Mouse (Mus musculus) G1E (cell line): ENCODE measurements around the gene Usp36. TPM values are rescaled to one million over a fixed set of nuclear protein-coding genes. Genes with fewer than 3 reads are reported as not detected.

Experiments
- ATAC-seq: 2 replicates; pipeline ENCODE4 v1.8.0; 2016; ENCODE audit warnings: mild to moderate bottlenecking; ENCODE audit not compliant: insufficient number of reproducible peaks, poor library complexity, low FRiP score, severe bottlenecking; ENCODE audit errors: extremely low read depth
- DNase-seq: peaks from one replicate; pipeline ENCODE4 v3.0.0; 2012; ENCODE audit warnings: low spot score
- H3K27me3 ChIP-seq: 2 replicates; pipeline ENCODE4 v1.6.1; 2012; ENCODE audit warnings: mild to moderate bottlenecking, low read length, inconsistent platforms; ENCODE audit not compliant: insufficient read depth
- H3K36me3 ChIP-seq: replicated peaks from 2 replicates; pipeline ENCODE3; 2012; ENCODE audit warnings: mild to moderate bottlenecking, inconsistent platforms
- H3K4me1 ChIP-seq: 2 replicates; pipeline ENCODE4 v1.6.1; 2012; ENCODE audit warnings: low read depth, low read length, inconsistent platforms, mixed read lengths; ENCODE audit not compliant: insufficient read depth
- H3K4me3 ChIP-seq: 2 replicates; pipeline ENCODE4 v1.5.1; 2012; ENCODE audit warnings: low read depth, mild to moderate bottlenecking, inconsistent platforms, low read length, moderate library complexity, mixed read lengths
- H3K9me3 ChIP-seq: replicated peaks from 2 replicates; pipeline ENCODE4 v1.6.1; 2012; ENCODE audit warnings: inconsistent platforms
- CTCF ChIP-seq: IDR thresholded peaks from 2 replicates; pipeline ENCODE4 v1.5.1; 2012; ENCODE audit warnings: low read depth, low read length, inconsistent platforms, mixed read lengths
- GATA1 ChIP-seq: IDR thresholded peaks from 2 replicates; pipeline ENCODE4 v1.6.1; 2012; ENCODE audit warnings: borderline replicate concordance, low read length, inconsistent platforms, mixed read lengths
- GATA2 ChIP-seq: IDR thresholded peaks from 2 replicates; pipeline ENCODE4 v1.6.1; 2012; ENCODE audit warnings: low read depth, low read length, inconsistent platforms, borderline replicate concordance
- POLR2AphosphoS5 ChIP-seq: IDR thresholded peaks from 2 replicates; pipeline ENCODE4 v1.6.1; 2012; ENCODE audit warnings: low read depth, low read length, inconsistent platforms; ENCODE audit not compliant: insufficient replicate concordance
- TAL1 ChIP-seq: conservative IDR thresholded peaks from 2 replicates; pipeline ENCODE4 v1.6.1; 2012; ENCODE audit warnings: low read depth, low read length, inconsistent platforms, mixed read lengths
- polyA plus RNA-seq: library from polyadenylated mRNA; stranded (reverse); fragments of >175 nt; gene quantifications from 2 replicates; pipeline ENCODE4 v1.2.3, GENCODE M21; 2012
- total RNA-seq, 2 experiments: library from RNA; stranded (forward) in 1 of 2; stranded (reverse) in 1 of 2; fragments of 200-1000 nt in 1 of 2; fragments of >200 nt in 1 of 2; fragmentation: Nextera tagmentation in 1 of 2; gene quantifications; 2 replicates each; pipeline ENCODE4 v1.2.3; 2014 to 2017

The Usp36 gene
- total and polyA plus RNA-seq, 3 experiments = 8.0 to 60.6 (median 27.1) TPM

GRCm38 (mm10) chr11:118236520-118237190, 53.4 kb downstream of the Usp36 start:
- TF ChIP-seq TAL1 (no peak), GATA2 (no peak), GATA1 (no peak), CTCF (no peak), POLR2AphosphoS5 (no peak)
- H3K36me3 ChIP-seq = no peaks in the 10 kb centered on the region
- H3K4me1 ChIP-seq = peaks cover 16% of the 10 kb centered on the region
- peak; percentile 38; the same call in 1 of the 2 replicates for ATAC-seq
- peaks cover 27% of the 10 kb centered on the region for H3K27me3 ChIP-seq
- no peak for DNase-seq
- H3K4me3 ChIP-seq = no peak overlapping the region
- H3K9me3 ChIP-seq = no peaks in the 10 kb centered on the region

- TF ChIP-seq GATA2 (no peak), GATA1 (no peak)
- Histone ChIP-seq H3K4me3 (no peak overlapping the region), H3K9me3 (no peaks in the 10 kb centered on the region), H3K4me1 (peaks cover 15% of the 10 kb centered on the region), H3K27me3 (peaks cover 25% of the 10 kb centered on the region), H3K36me3 (no peaks in the 10 kb centered on the region)
- ATAC-seq (no peak), DNase-seq (no peak)
Observed at GRCm38 (mm10) chr11:118234929-118235328, 55.1 kb downstream of the Usp36 start.

GRCm38 (mm10) chr11:118234500-118234899, 55.5 kb downstream of the Usp36 start:
- TF ChIP-seq GATA2 (no peak), GATA1 (no peak), CTCF (no peak), POLR2AphosphoS5 (no peak), TAL1 (no peak)
- H3K27me3 ChIP-seq = peaks cover 20% of the 10 kb centered on the region
- ATAC-seq (no peak), DNase-seq (no peak)
- H3K4me1 ChIP-seq = peaks cover 11% of the 10 kb centered on the region
- H3K4me3 ChIP-seq = no peak overlapping the region
- no peaks in the 10 kb centered on the region for H3K36me3 ChIP-seq
- H3K9me3 ChIP-seq = no peaks in the 10 kb centered on the region

GRCm38 (mm10) chr11:118233924-118234323, 56.1 kb downstream of the Usp36 start:
- ATAC-seq (no peak), DNase-seq (no peak)
- Histone ChIP-seq H3K4me1 (peaks cover 9% of the 10 kb centered on the region), H3K9me3 (no peaks in the 10 kb centered on the region), H3K4me3 (no peak overlapping the region), H3K27me3 (peaks cover 16% of the 10 kb centered on the region), H3K36me3 (no peaks in the 10 kb centered on the region)
- no peak for TF ChIP-seq CTCF
- no peak for TF ChIP-seq GATA2
- no peak for TF ChIP-seq GATA1
- TF ChIP-seq POLR2AphosphoS5 = no peak
- no peak for TF ChIP-seq TAL1

GRCm38 (mm10) chr11:118232314-118232831, 57.7 kb downstream of the Usp36 start:
- Histone ChIP-seq H3K9me3 (no peaks in the 10 kb centered on the region), H3K36me3 (no peaks in the 10 kb centered on the region), H3K27me3 (peaks cover 20% of the 10 kb centered on the region), H3K4me1 (peaks cover 12% of the 10 kb centered on the region), H3K4me3 (no peak overlapping the region)
- ATAC-seq (no peak), DNase-seq (no peak)
- TF ChIP-seq GATA1 = no peak
- no peak for TF ChIP-seq GATA2
- TF ChIP-seq POLR2AphosphoS5 = no peak
- TF ChIP-seq CTCF = no peak
- TF ChIP-seq TAL1 = no peak

- no peak for DNase-seq
- peaks cover 3% of the 10 kb centered on the region; the same call in 1 of the 2 replicates for H3K4me1 ChIP-seq
- TF ChIP-seq GATA1 = no peak
- peaks cover 19% of the 10 kb centered on the region for H3K27me3 ChIP-seq
- H3K9me3 ChIP-seq = no peaks in the 10 kb centered on the region
- H3K36me3 ChIP-seq = no peaks in the 10 kb centered on the region
- H3K4me3 ChIP-seq = no peak overlapping the region
- ATAC-seq = no peak
Observed at GRCm38 (mm10) chr11:118229941-118230340, 60.1 kb downstream of the Usp36 start.

GRCm38 (mm10) chr11:118227650-118228049, 62.4 kb downstream of the Usp36 start:
- peaks cover 19% of the 10 kb centered on the region for H3K27me3 ChIP-seq
- no peak overlapping the region for H3K4me3 ChIP-seq
- H3K36me3 ChIP-seq = no peaks in the 10 kb centered on the region
- no peak for TF ChIP-seq CTCF
- TF ChIP-seq GATA1 = no peak
- TF ChIP-seq POLR2AphosphoS5 = no peak
- no peak for TF ChIP-seq TAL1
- TF ChIP-seq GATA2 = no peak
- no peak for ATAC-seq
- no peak for DNase-seq
- no peaks in the 10 kb centered on the region for H3K9me3 ChIP-seq
- H3K4me1 ChIP-seq = peaks cover 3% of the 10 kb centered on the region; the same call in 1 of the 2 replicates
